Mouse (Mus musculus) liver, embryonic 14.5 days (tissue): ENCODE results near the gene Slc26a8. TPM values are rescaled to one million over a fixed set of nuclear protein-coding genes. Genes with fewer than 3 reads are reported as not detected.

Experiments
- ATAC-seq: fragments of 200-750 bp; cut with Nextera tagmentation; 2 replicates; pipeline ENCODE4 v1.8.0; 2017; ENCODE audit warnings: moderate number of reproducible peaks, mild to moderate bottlenecking, moderate library complexity; ENCODE audit not compliant: insufficient read depth
- DNase-seq, 3 experiments: peaks; one replicate each; pipeline ENCODE4 v3.0.0-alpha.2; 2012 to 2013; ENCODE audit warnings: low read depth in 3 of 3, low spot score in 3 of 3
- H3K27ac ChIP-seq: fragments of 300-500 bp; sonication (generic); 2 replicates; pipeline ENCODE4 v1.5.1; 2014; ENCODE audit warnings: moderate library complexity, mild to moderate bottlenecking, control low read depth, inconsistent platforms
- H3K27me3 ChIP-seq: fragments of 300-500 bp; sonication (generic); 2 replicates; pipeline ENCODE4 v1.6.1; 2014; ENCODE audit warnings: mild to moderate bottlenecking, low read length, moderate library complexity; ENCODE audit not compliant: control insufficient read depth, insufficient read depth
- H3K36me3 ChIP-seq: fragments of 300-500 bp; sonication (generic); replicated peaks from 2 replicates; pipeline ENCODE4 v1.6.1; 2014; ENCODE audit warnings: low read depth; ENCODE audit not compliant: control insufficient read depth, insufficient read depth
- H3K4me1 ChIP-seq, 2 experiments: fragments of 200-500 bp in 1 of 2; fragments of 300-500 bp in 1 of 2; sonication (generic) in 1 of 2; replicated peaks; 2 replicates each; pipeline ENCODE4 v1.6.1; 2012 to 2014; ENCODE audit warnings: antibody characterized with exemption in 1 of 2, inconsistent platforms in 1 of 2, low read length in 1 of 2; ENCODE audit not compliant: control insufficient read depth in 2 of 2, insufficient read depth in 2 of 2
- H3K4me2 ChIP-seq: fragments of 300-500 bp; sonication (generic); 2 replicates; pipeline ENCODE4 v1.6.1; 2014; ENCODE audit warnings: low read depth, mild to moderate bottlenecking, control low read depth, moderate library complexity
- H3K4me3 ChIP-seq, 2 experiments: fragments of 200-500 bp in 1 of 2; fragments of 300-500 bp in 1 of 2; sonication (generic) in 1 of 2; 2 replicates each; pipeline ENCODE4 v1.5.1; 2012 to 2014; ENCODE audit warnings: low read depth in 2 of 2, low read length in 2 of 2, mild to moderate bottlenecking in 2 of 2, control low read depth in 1 of 2, inconsistent platforms in 1 of 2, moderate library complexity in 1 of 2; ENCODE audit not compliant: insufficient read depth in 1 of 2
- H3K9ac ChIP-seq: fragments of 300-500 bp; sonication (generic); replicated peaks from 2 replicates; pipeline ENCODE4 v1.6.1; 2014; ENCODE audit warnings: mild to moderate bottlenecking, control low read depth, moderate library complexity
- H3K9me3 ChIP-seq: fragments of 300-500 bp; sonication (generic); 2 replicates; pipeline ENCODE4 v1.6.1; 2016; ENCODE audit warnings: low read length, mixed read lengths; ENCODE audit not compliant: control insufficient read depth
- CTCF ChIP-seq: IDR thresholded peaks from 2 replicates; pipeline ENCODE4 v1.5.1; 2016; ENCODE audit warnings: antibody characterized with exemption, low read depth, control low read depth
- EP300 ChIP-seq: IDR thresholded peaks from 2 replicates; pipeline ENCODE4 v1.6.1; 2016; ENCODE audit warnings: antibody characterized with exemption, low read depth
- WGBS: fragments of 180-500 bp; shearing (Covaris S2); extraction: QIAGEN DNeasy Blood & Tissue Kit; methylation state at CpG from one replicate; pipeline ENCODE4 v1.1.7; 2014; ENCODE audit not compliant: insufficient replicate concordance; 5-methylcytosine and 5-hydroxymethylcytosine counted together
- polyA plus RNA-seq, 2 experiments: library from polyadenylated mRNA; depleted of rRNA in 1 of 2; stranded (reverse) in 1 of 2; unstranded in 1 of 2; fragments of >200 nt; fragmentation: Nextera tagmentation in 1 of 2; extraction: Ambion mirVana in 1 of 2; gene quantifications; 2 replicates each; pipeline versions ENCODE4 v1.2.1 to v1.2.3; 2012 to 2014

Slc26a8 gene
- polyA plus RNA-seq, 2 experiments = 0.11 to 0.35 TPM

DNA sequence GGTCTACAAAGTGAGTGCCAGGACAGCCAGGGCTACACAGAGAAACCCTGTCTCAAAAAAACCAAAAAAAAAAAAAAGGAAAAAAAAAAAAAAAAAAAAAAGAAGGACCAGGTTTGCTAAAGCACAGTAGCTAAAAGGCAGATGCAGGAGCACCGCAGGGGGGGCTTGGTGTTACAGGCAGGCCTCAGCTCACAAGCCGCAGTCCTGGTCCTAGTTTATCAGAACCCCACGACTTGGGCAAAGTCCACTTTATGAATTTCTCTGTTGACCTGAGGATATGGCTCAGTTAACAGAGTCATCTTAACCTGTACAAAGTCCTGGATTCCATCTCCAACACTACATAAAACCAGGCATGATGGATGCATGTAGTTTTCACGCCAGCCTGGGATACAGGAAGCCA, 74.7 kb downstream of the Slc26a8 start:
- no peak for ATAC-seq
- no peaks in the 10 kb centered on the region for H3K9me3 ChIP-seq
- H3K27me3 ChIP-seq = no peaks in the 10 kb centered on the region
- H3K4me3 ChIP-seq = no peak overlapping the region
- H3K4me2 ChIP-seq = no peak overlapping the region
- no peak overlapping the region for H3K9ac ChIP-seq
- no peak overlapping the region for H3K27ac ChIP-seq
- 84% methylated on average over 4 of the region's 4 CpGs for WGBS
- no peak for DNase-seq
- no peaks in the 10 kb centered on the region; the same call in 1 of the 2 replicates for H3K36me3 ChIP-seq
- TF ChIP-seq EP300 (no peak), CTCF (no peak)
- H3K4me1 ChIP-seq = peaks cover 9 to 17% of the 10 kb centered on the region in 2 experiments

DNA sequence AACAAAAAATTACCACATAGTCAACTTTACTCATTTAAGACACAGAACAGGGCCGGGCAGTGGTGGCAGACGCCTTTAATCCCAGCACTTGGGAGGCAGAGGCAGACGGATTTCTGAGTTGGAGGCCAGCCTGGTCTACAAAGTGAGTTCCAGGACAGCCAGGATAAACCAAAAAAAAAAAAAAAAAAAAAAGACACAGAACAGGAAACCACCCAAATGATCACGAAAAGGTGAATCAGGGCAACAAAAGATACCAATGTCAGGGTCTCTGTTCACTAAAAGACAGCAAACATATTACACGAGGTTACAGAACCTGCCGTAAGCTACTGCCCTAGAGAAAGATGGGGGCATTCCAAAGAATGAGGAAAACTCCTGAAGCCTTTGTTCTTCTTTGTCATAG, 76.9 kb downstream of the Slc26a8 start:
- Histone ChIP-seq H3K9me3 (no peaks in the 10 kb centered on the region), H3K27me3 (no peaks in the 10 kb centered on the region), H3K4me1 (peaks cover 3 to 9% of the 10 kb centered on the region in 2 experiments), H3K4me2 (no peak overlapping the region), H3K9ac (no peak overlapping the region), H3K36me3 (no peaks in the 10 kb centered on the region; the same call in 1 of the 2 replicates), H3K4me3 (no peak overlapping the region), H3K27ac (no peak overlapping the region)
- no peak for ATAC-seq
- WGBS = 59% methylated on average over 6 of the region's 6 CpGs
- TF ChIP-seq EP300 (no peak), CTCF (no peak)
- no peak for DNase-seq

- 17% methylated on average over 2 of the region's 2 CpGs for WGBS
- no peak overlapping the region for H3K4me3 ChIP-seq
- peaks cover 4% of the 10 kb centered on the region; the same call in 1 of the 2 replicates for H3K36me3 ChIP-seq
- peaks cover 0 to 6% of the 10 kb centered on the region in 2 experiments; a peak in 2 of 4 replicates for H3K4me1 ChIP-seq
- ATAC-seq = no peak
- DNase-seq = no peak
- no peak overlapping the region for H3K4me2 ChIP-seq
- no peaks in the 10 kb centered on the region for H3K9me3 ChIP-seq
- no peak overlapping the region for H3K27ac ChIP-seq
- H3K27me3 ChIP-seq = no peaks in the 10 kb centered on the region
- TF ChIP-seq CTCF = no peak
- no peak for TF ChIP-seq EP300
- H3K9ac ChIP-seq = no peak overlapping the region
Observed at GRCm38 (mm10) chr17:28612603-28613002, 77.4 kb downstream of the Slc26a8 start.

- Histone ChIP-seq H3K36me3 (peaks cover 11% of the 10 kb centered on the region), H3K9ac (no peak overlapping the region), H3K4me3 (no peak overlapping the region), H3K27me3 (no peaks in the 10 kb centered on the region), H3K4me1 (peaks cover 0 to 4% of the 10 kb centered on the region in 2 experiments; a peak in 1 of 4 replicates), H3K9me3 (no peaks in the 10 kb centered on the region), H3K27ac (no peak overlapping the region), H3K4me2 (no peak overlapping the region)
- no peak for TF ChIP-seq EP300
- TF ChIP-seq CTCF = 0 out of 2 replicates have a peak, but pooled peaks have one; percentile 11
- no peak for DNase-seq
- ATAC-seq = no peak
- 27% methylated on average over 3 of the region's 3 CpGs for WGBS
Observed at GRCm38 (mm10) chr17:28609543-28609942, 80.5 kb downstream of the Slc26a8 start.

- 79% methylated on average over 9 of the region's 9 CpGs for WGBS
- DNase-seq = no peak
- no peaks in the 10 kb centered on the region for H3K4me1 ChIP-seq
Observed at GRCm38 (mm10) chr17:28601557-28602250, 88.3 kb downstream of the Slc26a8 start.

More at GRCm38 (mm10) chr17:28601557-28602250, 88.3 kb downstream of the Slc26a8 start:
- Histone ChIP-seq H3K27me3 (no peaks in the 10 kb centered on the region), H3K27ac (no peak overlapping the region), H3K4me3 (no peak overlapping the region), H3K9me3 (no peaks in the 10 kb centered on the region), H3K4me2 (no peak overlapping the region), H3K36me3 (peaks cover 25% of the 10 kb centered on the region), H3K9ac (no peak overlapping the region)
- TF ChIP-seq EP300 (no peak), CTCF (no peak)
- ATAC-seq = no peak
